Mouse (Mus musculus): ENCODE results near the gene Suco. TPM values are rescaled to one million over a fixed set of nuclear protein-coding genes. Genes with fewer than 3 reads are reported as not detected.

Suco gene
- polyA plus RNA-seq, 1 experiment from 2014 or later, result 8.6 TPM

GRCm38 (mm10) chr1:161919594-161919993 is 43.1 kb upstream of the Suco start:
- Histone ChIP-seq H3K4me1 (ENCODE audit: insufficient read depth) (no peaks in the 10 kb centered on the region), H3K4me2 (ENCODE audit: low read depth, low read length) (no peak overlapping the region), H3K27me3 (ENCODE audit: insufficient read depth, low read length) (no peaks in the 10 kb centered on the region), H3K36me3 (replicated peaks; ENCODE audit: insufficient read depth, low read length) (no peaks in the 10 kb centered on the region), H3K9ac (replicated peaks) (no peak overlapping the region), H3K4me3 (ENCODE audit: low read depth, low read length) (no peak overlapping the region), H3K27ac (ENCODE audit: low read depth) (no peak overlapping the region), H3K9me3 (ENCODE audit: low read length) (no peaks in the 10 kb centered on the region)
- DNase-seq (no peak), ATAC-seq (peak; percentile 31; the same call in 1 of the 2 replicates)
- WGBS (ENCODE audit: insufficient replicate concordance), result 79% methylated on average over 2 of the region's 2 CpGs
- TF ChIP-seq CTCF (IDR thresholded peaks at IDR 0.05; ENCODE audit: low read depth) (no peak), EP300 (IDR thresholded peaks at IDR 0.05; ENCODE audit: low read depth) (no peak)

GRCm38 (mm10) chr1:161918682-161919372 is 42.3 kb upstream of the Suco start:
- Histone ChIP-seq H3K4me1 (ENCODE audit: insufficient read depth) (no peaks in the 10 kb centered on the region), H3K4me2 (ENCODE audit: low read depth, low read length) (no peak overlapping the region), H3K4me3 (ENCODE audit: low read depth, low read length) (no peak overlapping the region), H3K9me3 (ENCODE audit: low read length) (no peaks in the 10 kb centered on the region), H3K36me3 (replicated peaks; ENCODE audit: insufficient read depth, low read length) (no peaks in the 10 kb centered on the region), H3K27ac (ENCODE audit: low read depth) (no peak overlapping the region), H3K9ac (replicated peaks) (no peak overlapping the region), H3K27me3 (ENCODE audit: insufficient read depth, low read length) (no peaks in the 10 kb centered on the region)
- 51% methylated on average over 7 of the region's 7 CpGs for WGBS (ENCODE audit: insufficient replicate concordance)
- no peak for TF ChIP-seq CTCF (IDR thresholded peaks at IDR 0.05; ENCODE audit: low read depth)
- TF ChIP-seq EP300 (IDR thresholded peaks at IDR 0.05; ENCODE audit: low read depth), result no peak
- ATAC-seq (no peak), DNase-seq (no peak)

GRCm38 (mm10) chr1:161917940-161918484 is 41.5 kb upstream of the Suco start:
- TF ChIP-seq EP300 (IDR thresholded peaks at IDR 0.05; ENCODE audit: low read depth) (no peak), CTCF (IDR thresholded peaks at IDR 0.05; ENCODE audit: low read depth) (no peak)

GRCm38 (mm10) chr1:161916036-161916435 is 39.6 kb upstream of the Suco start:
- ATAC-seq (no peak), DNase-seq (no peak)
- WGBS (ENCODE audit: insufficient replicate concordance), result 70% methylated on average over 3 of the region's 3 CpGs
- TF ChIP-seq CTCF (IDR thresholded peaks at IDR 0.05; ENCODE audit: low read depth) (no peak), EP300 (IDR thresholded peaks at IDR 0.05; ENCODE audit: low read depth) (no peak)
- no peak overlapping the region for H3K4me3 ChIP-seq (ENCODE audit: low read depth, low read length)
- no peak overlapping the region for H3K9ac ChIP-seq (replicated peaks)
- no peaks in the 10 kb centered on the region for H3K36me3 ChIP-seq (replicated peaks; ENCODE audit: insufficient read depth, low read length)
- no peaks in the 10 kb centered on the region for H3K4me1 ChIP-seq (ENCODE audit: insufficient read depth)
- no peak overlapping the region for H3K27ac ChIP-seq (ENCODE audit: low read depth)
- H3K4me2 ChIP-seq (ENCODE audit: low read depth, low read length), result no peak overlapping the region
- H3K9me3 ChIP-seq (ENCODE audit: low read length), result no peaks in the 10 kb centered on the region
- H3K27me3 ChIP-seq (ENCODE audit: insufficient read depth, low read length), result no peaks in the 10 kb centered on the region

More at GRCm38 (mm10) chr1:161917940-161918484, 41.5 kb upstream of the Suco start:
- H3K36me3 ChIP-seq (replicated peaks; ENCODE audit: insufficient read depth, low read length), result no peaks in the 10 kb centered on the region
- 82% methylated on average over 3 of the region's 3 CpGs for WGBS (ENCODE audit: insufficient replicate concordance)
- no peaks in the 10 kb centered on the region for H3K4me1 ChIP-seq (ENCODE audit: insufficient read depth)
- H3K4me3 ChIP-seq (ENCODE audit: low read depth, low read length), result no peak overlapping the region
- H3K27ac ChIP-seq (ENCODE audit: low read depth), result no peak overlapping the region
- H3K9me3 ChIP-seq (ENCODE audit: low read length), result no peaks in the 10 kb centered on the region
- H3K27me3 ChIP-seq (ENCODE audit: insufficient read depth, low read length), result no peaks in the 10 kb centered on the region
- DNase-seq (no peak), ATAC-seq (no peak)
- H3K9ac ChIP-seq (replicated peaks), result no peak overlapping the region
- H3K4me2 ChIP-seq (ENCODE audit: low read depth, low read length), result no peak overlapping the region

- H3K4me3 ChIP-seq (ENCODE audit: low read depth, low read length), result no peak overlapping the region
- no peak overlapping the region for H3K9ac ChIP-seq (replicated peaks)
- H3K36me3 ChIP-seq (replicated peaks; ENCODE audit: insufficient read depth, low read length), result no peaks in the 10 kb centered on the region
- H3K27ac ChIP-seq (ENCODE audit: low read depth), result no peak overlapping the region
- ATAC-seq, result no peak
- no peaks in the 10 kb centered on the region for H3K4me1 ChIP-seq (ENCODE audit: insufficient read depth)
- no peaks in the 10 kb centered on the region for H3K27me3 ChIP-seq (ENCODE audit: insufficient read depth, low read length)
- WGBS (ENCODE audit: insufficient replicate concordance), result 75% methylated on average over 7 of the region's 7 CpGs
- no peak overlapping the region for H3K4me2 ChIP-seq (ENCODE audit: low read depth, low read length)
- TF ChIP-seq EP300 (IDR thresholded peaks at IDR 0.05; ENCODE audit: low read depth), result no peak
- no peak for TF ChIP-seq CTCF (IDR thresholded peaks at IDR 0.05; ENCODE audit: low read depth)
- no peak for DNase-seq
- H3K9me3 ChIP-seq (ENCODE audit: low read length), result no peaks in the 10 kb centered on the region
These were observed 37.1 kb upstream of the Suco start for GRCm38 (mm10) chr1:161913648-161913984.

- DNase-seq, result no peak
- Histone ChIP-seq H3K9ac (replicated peaks) (no peak overlapping the region), H3K27ac (ENCODE audit: low read depth) (no peak overlapping the region), H3K4me3 (ENCODE audit: low read depth, low read length) (no peak overlapping the region), H3K4me1 (ENCODE audit: insufficient read depth) (no peaks in the 10 kb centered on the region), H3K27me3 (ENCODE audit: insufficient read depth, low read length) (no peaks in the 10 kb centered on the region), H3K36me3 (replicated peaks; ENCODE audit: insufficient read depth, low read length) (no peaks in the 10 kb centered on the region), H3K4me2 (ENCODE audit: low read depth, low read length) (no peak overlapping the region), H3K9me3 (ENCODE audit: low read length) (no peaks in the 10 kb centered on the region)
- ATAC-seq, result no peak
- 45% methylated on average over 4 of the region's 4 CpGs for WGBS (ENCODE audit: insufficient replicate concordance)
- TF ChIP-seq CTCF (IDR thresholded peaks at IDR 0.05; ENCODE audit: low read depth), result no peak
- no peak for TF ChIP-seq EP300 (IDR thresholded peaks at IDR 0.05; ENCODE audit: low read depth)
These were observed 36.6 kb upstream of the Suco start for GRCm38 (mm10) chr1:161912940-161913647.
